ENCODE assay signal across 14 mouse cellular contexts in the genomic region with DNA sequence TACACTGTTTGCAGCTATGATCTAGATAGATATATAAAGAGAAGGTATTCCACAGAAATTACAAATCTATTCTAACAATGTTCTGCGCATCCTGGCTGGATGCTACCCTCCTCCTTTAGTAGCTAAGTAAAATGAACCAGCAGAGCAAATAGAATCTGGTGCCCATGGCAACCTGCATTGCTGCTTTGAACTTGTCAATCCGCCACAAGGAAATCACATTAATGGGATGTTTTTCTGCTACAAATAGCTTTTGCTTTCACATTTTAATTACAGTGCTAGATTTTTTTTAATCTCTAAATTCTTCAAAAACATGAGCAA. TPM values are rescaled to one million over a fixed set of nuclear protein-coding genes. Genes with fewer than 3 reads are reported as not detected.
DNase-seq lines count a peak whose midpoint lies in the region; ATAC-seq lines count a peak whose summit lies in the region.
"Had no signal": no experiment of that assay in that cellular context is flagged by ENCODE, and none has a peak within 500 bp of the region (broad histone marks: within the 10 kb centered on the region; RNA-seq: fewer than 3 reads in every experiment).

No protein-coding gene starts in this region.

- no peaks in the 10 kb centered on the region for H3K27me3 ChIP-seq in forebrain, embryonic 12.5 days
- H3K27me3 ChIP-seq in forebrain, embryonic 10.5 days (ENCODE audit: poor library complexity, severe bottlenecking) = no peaks in the 10 kb centered on the region
- no peaks in the 10 kb centered on the region for H3K27me3 ChIP-seq in hindbrain, embryonic 15.5 days
- no peaks in the 10 kb centered on the region for H3K27me3 ChIP-seq in midbrain, embryonic 13.5 days
- H3K27me3 ChIP-seq in intestine, embryonic 16.5 days (replicated peaks; ENCODE audit: control insufficient read depth, insufficient read depth, low read length) = no peaks in the 10 kb centered on the region
- H3K27me3 ChIP-seq: liver, embryonic 12.5 days had no signal

- H3K36me3 ChIP-seq in forebrain, embryonic 12.5 days (replicated peaks) = no peaks in the 10 kb centered on the region
- H3K36me3 ChIP-seq in forebrain, embryonic 10.5 days (replicated peaks) = no peaks in the 10 kb centered on the region
- no peaks in the 10 kb centered on the region for H3K36me3 ChIP-seq in hindbrain, embryonic 15.5 days
- no peaks in the 10 kb centered on the region for H3K36me3 ChIP-seq in midbrain, embryonic 13.5 days
- no peaks in the 10 kb centered on the region for H3K36me3 ChIP-seq in intestine, embryonic 16.5 days (ENCODE audit: control insufficient read depth, insufficient read depth, low read length)
- H3K36me3 ChIP-seq: liver, embryonic 12.5 days had no signal

- WGBS in forebrain, embryonic 12.5 days = 48% methylated on average over 2 of the region's 2 CpGs
- 80% methylated on average over 2 of the region's 2 CpGs for WGBS in forebrain, embryonic 10.5 days
- WGBS in hindbrain, embryonic 15.5 days = 28% methylated on average over 2 of the region's 2 CpGs
- 30% methylated on average over 2 of the region's 2 CpGs for WGBS in midbrain, embryonic 13.5 days
- WGBS in intestine, embryonic 16.5 days = 64% methylated on average over 2 of the region's 2 CpGs

- DNase-seq in forebrain, embryonic 10.5 days (ENCODE audit: extremely low spot score, low spot score) = no peak
- DNase-seq in embryo, embryonic 10.5 days (ENCODE audit: low spot score) = peak; percentile 22
- DNase-seq in adrenal gland, adult 2 months = no peak
- DNase-seq in urinary bladder, adult 2 months (ENCODE audit: low spot score) = no peak
- DNase-seq: adrenal gland, postnatal 36 days; cerebellum, adult 11 months; kidney, adult 11 months; kidney, postnatal 36 days had no signal

- H3K9me3 ChIP-seq in forebrain, embryonic 12.5 days = no peaks in the 10 kb centered on the region
- H3K9me3 ChIP-seq in forebrain, embryonic 10.5 days = no peaks in the 10 kb centered on the region
- no peaks in the 10 kb centered on the region for H3K9me3 ChIP-seq in hindbrain, embryonic 15.5 days
- no peaks in the 10 kb centered on the region for H3K9me3 ChIP-seq in midbrain, embryonic 13.5 days
- no peaks in the 10 kb centered on the region for H3K9me3 ChIP-seq in intestine, embryonic 16.5 days (ENCODE audit: control insufficient read depth, low read length)
- H3K9me3 ChIP-seq: liver, embryonic 12.5 days had no signal

- no peak overlapping the region for H3K27ac ChIP-seq in forebrain, embryonic 12.5 days
- no peak overlapping the region for H3K27ac ChIP-seq in forebrain, embryonic 10.5 days
- H3K27ac ChIP-seq in hindbrain, embryonic 15.5 days (replicated peaks) = 0 out of 2 replicates have a peak overlapping the region, but pooled peaks have one; percentile 2
- H3K27ac ChIP-seq in midbrain, embryonic 13.5 days = peak overlapping the region; percentile 66
- no peak overlapping the region for H3K27ac ChIP-seq in intestine, embryonic 16.5 days (ENCODE audit: low read length)
- H3K27ac ChIP-seq: liver, embryonic 12.5 days had no signal

- no peak overlapping the region for H3K4me3 ChIP-seq in forebrain, embryonic 12.5 days (replicated peaks)
- H3K4me3 ChIP-seq in forebrain, embryonic 10.5 days = no peak overlapping the region
- H3K4me3 ChIP-seq in hindbrain, embryonic 15.5 days = no peak overlapping the region
- no peak overlapping the region for H3K4me3 ChIP-seq in midbrain, embryonic 13.5 days (replicated peaks)
- no peak overlapping the region for H3K4me3 ChIP-seq in intestine, embryonic 16.5 days (ENCODE audit: low read length)
- H3K4me3 ChIP-seq: erythroblast, embryonic 14.5 days; liver, embryonic 12.5 days had no signal

- no peak overlapping the region for H3K9ac ChIP-seq in forebrain, embryonic 12.5 days
- no peak overlapping the region for H3K9ac ChIP-seq in hindbrain, embryonic 15.5 days
- no peak overlapping the region for H3K9ac ChIP-seq in midbrain, embryonic 13.5 days (replicated peaks)
- H3K9ac ChIP-seq in intestine, embryonic 16.5 days (ENCODE audit: low read depth, low read length) = no peak overlapping the region
- H3K9ac ChIP-seq: liver, embryonic 12.5 days had no signal

- no peak overlapping the region for H3K4me2 ChIP-seq in forebrain, embryonic 12.5 days
- H3K4me2 ChIP-seq in hindbrain, embryonic 15.5 days = peak overlapping the region; percentile 38
- peak overlapping the region; percentile 12; the same call in 1 of the 2 replicates for H3K4me2 ChIP-seq in midbrain, embryonic 13.5 days (replicated peaks)
- no peak overlapping the region for H3K4me2 ChIP-seq in intestine, embryonic 16.5 days (ENCODE audit: low read depth, low read length)
- H3K4me2 ChIP-seq: liver, embryonic 12.5 days had no signal

- ATAC-seq in forebrain, embryonic 12.5 days (ENCODE audit: low FRiP score) = peak; percentile 47
- 0 out of 2 replicates have a peak, but pooled peaks have one; percentile 25 for ATAC-seq in hindbrain, embryonic 15.5 days (ENCODE audit: low FRiP score, low read depth)
- ATAC-seq in midbrain, embryonic 13.5 days = peak; percentile 44; the same call in 1 of the 2 replicates
- ATAC-seq in intestine, embryonic 16.5 days = no peak
- ATAC-seq: liver, embryonic 12.5 days had no signal

- H3K4me1 ChIP-seq in forebrain, embryonic 12.5 days = peaks cover 10% of the 10 kb centered on the region
- H3K4me1 ChIP-seq in forebrain, embryonic 10.5 days = peaks cover 13% of the 10 kb centered on the region
- peaks cover 14% of the 10 kb centered on the region for H3K4me1 ChIP-seq in hindbrain, embryonic 15.5 days (replicated peaks)
- H3K4me1 ChIP-seq in midbrain, embryonic 13.5 days (replicated peaks) = peaks cover 11% of the 10 kb centered on the region
- no peaks in the 10 kb centered on the region for H3K4me1 ChIP-seq in intestine, embryonic 16.5 days (ENCODE audit: control insufficient read depth, insufficient read depth, low read length)
- H3K4me1 ChIP-seq: liver, embryonic 12.5 days had no signal

RNA-seq across cellular contexts. Expression of a gene that starts 33.1 kb away (rescaled TPM):
- 24.1 and 25.0 TPM in 2 replicates for polyA plus RNA-seq in forebrain, embryonic 12.5 days (2016; fragmentation: Nextera tagmentation; extraction: Ambion mirVana)
- 12.7 and 15.1 TPM in 2 replicates for polyA plus RNA-seq in forebrain, embryonic 10.5 days (2016; fragmentation: Nextera tagmentation; extraction: Ambion mirVana)
- polyA plus RNA-seq in hindbrain, embryonic 15.5 days (2015; fragmentation: Nextera tagmentation; extraction: Ambion mirVana) = 32.3 and 32.8 TPM in 2 replicates
- polyA plus RNA-seq in midbrain, embryonic 13.5 days (2015; fragmentation: Nextera tagmentation; extraction: Ambion mirVana) = 30.3 and 31.0 TPM in 2 replicates
- total RNA-seq in adrenal gland, adult 2 months (2021) = 10 to 100 TPM; 51.3 to 57.1 TPM
- polyA plus RNA-seq in adrenal gland, adult 2 months (2012; rRNA removed) = 1.4 and 1.8 TPM in 2 replicates
- 24.3 and 34.1 TPM in 2 replicates for polyA plus RNA-seq in intestine, embryonic 16.5 days (2015; fragmentation: Nextera tagmentation; extraction: Ambion mirVana)
- 17.3 and 20.5 TPM in 2 replicates for polyA plus RNA-seq in urinary bladder, adult 2 months (2012; rRNA removed)

RNA-seq across cellular contexts. Expression of a gene that starts 44.2 kb away (rescaled TPM):
- polyA plus RNA-seq in forebrain, embryonic 12.5 days (2016; fragmentation: Nextera tagmentation; extraction: Ambion mirVana) = 96.3 and 97.8 TPM in 2 replicates
- polyA plus RNA-seq in forebrain, embryonic 10.5 days (2016; fragmentation: Nextera tagmentation; extraction: Ambion mirVana) = 47.7 and 48.6 TPM in 2 replicates
- polyA plus RNA-seq in hindbrain, embryonic 15.5 days (2015; fragmentation: Nextera tagmentation; extraction: Ambion mirVana) = 125 and 126 TPM in 2 replicates
- polyA plus RNA-seq in midbrain, embryonic 13.5 days (2015; fragmentation: Nextera tagmentation; extraction: Ambion mirVana) = 122 and 143 TPM in 2 replicates
- 100 to 1,000 TPM; 132 to 143 TPM for total RNA-seq in adrenal gland, adult 2 months (2021)
- polyA plus RNA-seq in adrenal gland, adult 2 months (2012; rRNA removed) = 3.6 and 4.3 TPM in 2 replicates
- 56.6 and 62.7 TPM in 2 replicates for polyA plus RNA-seq in intestine, embryonic 16.5 days (2015; fragmentation: Nextera tagmentation; extraction: Ambion mirVana)
- 46.2 and 48.0 TPM in 2 replicates for polyA plus RNA-seq in urinary bladder, adult 2 months (2012; rRNA removed)

Comparison
In these comparisons a context has a peak if more than half of its experiments do, and no peak if none do; other contexts are left out.
1. H3K27ac ChIP-seq: peak in hindbrain, embryonic 15.5 days (single experiment) and midbrain, embryonic 13.5 days (single experiment); none in forebrain, embryonic 12.5 days (single experiment), forebrain, embryonic 10.5 days (single experiment) and intestine, embryonic 16.5 days (single experiment).
2. H3K4me2 ChIP-seq: peak in hindbrain, embryonic 15.5 days (single experiment) and midbrain, embryonic 13.5 days (single experiment); none in forebrain, embryonic 12.5 days (single experiment) and intestine, embryonic 16.5 days (single experiment).